ENCODE assay signal across 9 mouse cellular contexts in the genomic region with DNA sequence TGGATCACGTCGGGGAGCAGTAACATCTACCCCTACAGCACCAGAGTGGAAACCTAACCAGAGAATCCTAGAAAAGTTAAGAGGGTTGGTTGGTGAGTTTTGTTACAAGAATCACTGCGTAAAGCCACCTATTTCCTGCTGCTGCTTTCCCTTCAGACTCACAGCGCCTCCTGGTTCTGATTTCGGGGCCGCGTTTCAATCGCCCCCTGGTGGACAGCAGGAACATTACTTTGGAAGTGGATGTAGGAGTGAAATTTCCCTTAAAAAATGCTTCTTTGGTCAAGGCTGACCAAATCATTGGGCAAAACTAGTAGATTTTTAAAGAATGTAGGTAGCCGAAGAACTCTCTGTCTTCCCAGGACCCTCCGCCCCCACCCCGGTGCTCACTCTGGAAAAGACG.
DNase-seq lines count a peak whose midpoint lies in the region; ATAC-seq lines count a peak whose summit lies in the region.
"Had no signal": no experiment of that assay in that cellular context is flagged by ENCODE, and none has a peak within 500 bp of the region (broad histone marks: within the 10 kb centered on the region; RNA-seq: fewer than 3 reads in every experiment).

No protein-coding gene starts in this region.

- no peak overlapping the region for H3K27ac ChIP-seq in forebrain, embryonic 11.5 days (ENCODE audit: low read depth, low read length)
- H3K27ac ChIP-seq: macrophage had no signal

- H3K27me3 ChIP-seq in forebrain, embryonic 11.5 days (ENCODE audit: control insufficient read depth, insufficient read depth, low read length), result no peaks in the 10 kb centered on the region

- intact Hi-C loops in heart, postnatal 25 days (cut with DNase I), result loop anchor here (2.0 to 5.0 kb wide), 2 partner anchors 267 to 303 kb away; no protein-coding TSS in a partner anchor

- ATAC-seq in forebrain, embryonic 11.5 days (replicated peaks; ENCODE audit: low FRiP score), result 0 out of 2 replicates have a peak, but pooled peaks have one; percentile 33
- peak; percentile 86 for ATAC-seq in megakaryocyte, adult 5-6 weeks (ENCODE audit: poor library complexity, severe bottlenecking)

- no peaks in the 10 kb centered on the region for H3K9me3 ChIP-seq in forebrain, embryonic 11.5 days (ENCODE audit: control insufficient read depth, low read length)

- H3K4me1 ChIP-seq in forebrain, embryonic 11.5 days (replicated peaks; ENCODE audit: control insufficient read depth, insufficient read depth, low read length), result no peaks in the 10 kb centered on the region

- no peak overlapping the region for H3K4me3 ChIP-seq in forebrain, embryonic 11.5 days (ENCODE audit: low read depth, low read length)

- no peak overlapping the region for H3K4me2 ChIP-seq in forebrain, embryonic 11.5 days (ENCODE audit: low read depth, low read length, severe bottlenecking)

- H3K36me3 ChIP-seq in forebrain, embryonic 11.5 days (ENCODE audit: control insufficient read depth, insufficient read depth, low read length), result no peaks in the 10 kb centered on the region

- H3K9ac ChIP-seq in forebrain, embryonic 11.5 days (ENCODE audit: low read length), result no peak overlapping the region

- peak; percentile 67 for DNase-seq in NIH3T3 (ENCODE audit: low read depth)
- peak; percentile 13 for DNase-seq in c-Kit-positive CD71-positive TER-119-negative erythroid progenitor cells, embryonic 14.5 days (ENCODE audit: low read depth)
- peak; percentile 72 for DNase-seq in forebrain, embryonic 11.5 days (ENCODE audit: low spot score)
- DNase-seq in heart, postnatal 25 days (ENCODE audit: low spot score), result peak; percentile 10
- peak; percentile 69 to 81 for DNase-seq in layer of hippocampus, postnatal 10 days (ENCODE audit: low spot score in 2 of 2)
- peak; percentile 73 for DNase-seq in right cerebral cortex, adult 18-20 months
- DNase-seq in yolk sac, embryonic 10.5 days (ENCODE audit: low spot score), result peak; percentile 53

- WGBS in forebrain, embryonic 11.5 days, result 25% methylated on average over 12 of the region's 12 CpGs

Comparison
In these comparisons a context has a peak if more than half of its experiments do, and no peak if none do; other contexts are left out.
1. DNase-seq: peak in every context shown above with its lines; median percentile 75 in layer of hippocampus, postnatal 10 days; 73 in right cerebral cortex, adult 18-20 months; 72 in forebrain, embryonic 11.5 days; 67 in NIH3T3; 53 in yolk sac, embryonic 10.5 days; 13 in c-Kit-positive CD71-positive TER-119-negative erythroid progenitor cells, embryonic 14.5 days; 10 in heart, postnatal 25 days.